Mouse (Mus musculus) naive thymus-derived CD4-positive, alpha-beta T cell, adult 2 months (primary cell): ENCODE measurements at regions not wholly inside any gene's neighbourhood (a gene's known extent, or its start where the extent isn't known, plus 50 kb on each side); places are given as distances from the start of the nearest gene placed in this dataset.
A peak's percentile ranks its signal among the peaks of the same experiment; 100 is the strongest.
"Not testable (repeated sequence)": the region's sequence is repeated elsewhere in the genome, so short reads cannot be mapped to it uniquely, and the experiment has no call there.

ENCODE experiments used
- DNase-seq: peaks from one replicate; pipeline ENCODE4 v3.0.0-alpha.2; 2011; ENCODE audit warnings: low read depth

DNA sequence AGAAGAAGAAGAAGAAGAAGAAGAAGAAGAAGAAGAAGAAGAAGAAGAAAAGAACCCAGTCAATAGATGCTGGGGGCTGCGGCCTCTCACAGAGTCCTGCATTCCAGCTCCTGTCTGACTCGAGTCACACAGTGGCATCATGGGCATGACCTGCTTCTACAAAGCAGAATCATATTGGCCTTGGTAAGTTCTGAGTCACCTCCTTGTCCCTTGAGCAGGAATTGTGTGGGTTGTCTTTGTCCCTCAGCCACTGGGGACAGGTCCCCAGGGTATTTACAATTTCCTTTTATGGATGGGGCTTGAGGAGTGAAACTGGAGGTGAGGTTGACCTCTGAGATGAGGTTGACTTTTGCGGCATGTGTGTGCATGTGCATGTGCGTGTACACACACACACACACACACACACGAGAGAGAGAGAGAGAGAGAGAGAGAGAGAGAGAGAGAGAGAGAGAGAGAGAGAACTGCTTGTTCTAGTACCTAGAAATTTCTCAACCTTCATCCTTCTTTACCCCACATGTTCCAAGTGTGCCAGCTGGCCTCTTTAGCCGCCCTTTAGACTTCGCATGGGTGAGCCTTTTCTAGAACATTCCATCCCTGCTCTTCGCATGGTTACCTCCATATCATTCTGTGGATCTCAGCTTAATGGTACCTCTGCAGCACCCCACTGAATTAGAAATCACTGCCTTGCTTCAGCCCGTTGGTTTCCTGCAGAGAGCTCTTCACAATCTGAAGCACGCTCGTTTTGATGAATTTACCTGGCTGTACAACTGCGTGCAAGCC, 283.2 kb downstream of the 4933412E24Rik start:
- DNase-seq: no peak

DNA sequence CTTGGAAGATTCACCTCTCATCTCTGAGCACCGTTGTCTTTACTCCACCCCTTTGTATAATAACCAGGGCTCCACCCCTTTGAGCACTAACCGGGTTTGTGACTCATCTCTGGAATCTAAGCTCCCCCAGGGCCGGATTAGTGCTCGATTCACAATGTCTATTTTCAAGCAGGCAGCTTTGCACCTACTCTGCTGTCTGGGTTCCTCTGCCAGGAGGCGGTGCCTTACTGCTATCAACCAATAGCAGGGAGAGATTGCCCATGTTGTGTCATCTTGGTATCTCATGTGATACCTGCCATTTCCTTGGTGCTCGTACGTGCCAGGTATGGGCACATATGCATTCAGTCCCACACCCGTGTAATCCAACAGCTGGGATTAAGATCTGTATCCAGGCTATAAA, 285.3 kb downstream of the 4933412E24Rik start:
- peak; percentile 35 for DNase-seq

DNA sequence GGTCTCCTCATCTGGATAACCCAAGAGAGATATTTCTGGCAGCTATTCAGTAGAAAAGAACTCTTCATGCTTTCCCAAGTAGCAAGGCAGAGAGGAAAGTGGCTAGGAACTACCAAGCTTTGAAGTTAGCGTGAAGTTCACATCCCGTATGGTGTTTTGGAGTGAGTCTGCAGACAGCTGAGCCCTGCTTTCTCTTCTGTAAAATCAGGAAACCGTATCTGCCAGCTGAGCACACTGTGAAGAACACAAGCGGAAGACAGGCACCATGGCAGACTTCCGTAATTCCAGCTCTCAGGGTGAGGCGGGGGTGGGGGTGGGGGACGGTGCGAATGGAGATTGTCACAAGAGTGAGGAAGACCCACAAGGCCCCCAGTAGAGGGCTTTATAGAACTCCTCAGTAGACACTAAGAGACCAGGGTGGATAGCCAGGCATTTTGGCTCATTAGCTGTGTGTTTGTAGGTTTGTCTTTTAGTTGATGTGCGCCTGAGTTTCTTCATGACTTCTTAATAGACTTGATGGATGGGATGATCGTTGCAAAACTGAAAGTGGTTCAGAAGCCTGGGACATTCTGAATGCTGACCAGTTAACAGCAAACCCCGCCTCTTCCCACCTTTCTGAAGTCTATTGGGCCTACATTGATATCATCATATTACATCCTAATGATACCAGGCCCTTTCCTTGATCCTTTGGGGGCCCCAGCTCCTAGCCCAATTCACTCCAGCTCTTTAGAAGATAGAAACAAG, 287.4 kb downstream of the 4933412E24Rik start:
- DNase-seq: peak; percentile 24

DNA sequence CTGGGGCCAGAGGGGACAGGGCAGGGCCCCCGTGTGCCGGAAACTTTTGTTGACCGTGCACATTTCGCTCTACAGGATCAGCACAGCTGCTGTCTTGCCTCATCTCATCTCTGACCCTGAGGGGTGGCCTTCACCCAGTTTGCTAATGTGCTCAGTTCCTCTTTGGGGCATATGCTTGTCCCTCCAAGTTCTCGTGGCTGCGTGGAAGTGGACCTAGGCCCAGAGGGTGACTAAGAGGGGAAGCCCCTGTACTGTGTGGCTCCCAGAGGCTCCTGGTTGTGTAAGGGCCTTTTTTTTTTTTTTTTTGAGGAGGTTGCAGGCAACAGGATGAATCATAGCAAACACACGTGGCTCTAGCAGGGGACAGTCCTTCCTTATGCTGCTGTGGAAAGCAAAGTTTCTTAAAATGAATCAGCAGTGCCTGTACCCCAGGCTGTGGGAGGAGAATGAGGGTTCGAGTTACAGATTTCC, 288.2 kb downstream of the 4933412E24Rik start:
- DNase-seq: peak; percentile 13

DNA sequence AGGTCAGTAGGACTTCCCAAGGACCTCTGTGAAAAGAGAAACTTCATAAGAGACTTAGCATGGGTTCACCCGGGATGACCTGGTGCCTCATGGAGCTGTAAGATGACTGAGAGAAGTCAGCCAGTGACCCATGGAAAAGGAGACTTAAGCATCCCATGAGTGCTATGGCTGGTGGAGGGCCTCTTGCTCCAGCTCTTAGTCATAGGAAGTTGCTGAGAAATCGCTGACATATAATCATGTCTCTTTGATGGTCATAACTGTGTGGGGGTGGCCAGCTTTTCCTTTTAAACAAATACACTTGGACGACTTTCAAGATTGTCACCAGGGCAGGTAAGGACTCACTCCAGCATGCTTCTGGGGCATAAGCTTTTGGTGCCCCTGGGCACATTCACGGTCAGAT, 290.5 kb downstream of the 4933412E24Rik start:
- no peak for DNase-seq

DNA sequence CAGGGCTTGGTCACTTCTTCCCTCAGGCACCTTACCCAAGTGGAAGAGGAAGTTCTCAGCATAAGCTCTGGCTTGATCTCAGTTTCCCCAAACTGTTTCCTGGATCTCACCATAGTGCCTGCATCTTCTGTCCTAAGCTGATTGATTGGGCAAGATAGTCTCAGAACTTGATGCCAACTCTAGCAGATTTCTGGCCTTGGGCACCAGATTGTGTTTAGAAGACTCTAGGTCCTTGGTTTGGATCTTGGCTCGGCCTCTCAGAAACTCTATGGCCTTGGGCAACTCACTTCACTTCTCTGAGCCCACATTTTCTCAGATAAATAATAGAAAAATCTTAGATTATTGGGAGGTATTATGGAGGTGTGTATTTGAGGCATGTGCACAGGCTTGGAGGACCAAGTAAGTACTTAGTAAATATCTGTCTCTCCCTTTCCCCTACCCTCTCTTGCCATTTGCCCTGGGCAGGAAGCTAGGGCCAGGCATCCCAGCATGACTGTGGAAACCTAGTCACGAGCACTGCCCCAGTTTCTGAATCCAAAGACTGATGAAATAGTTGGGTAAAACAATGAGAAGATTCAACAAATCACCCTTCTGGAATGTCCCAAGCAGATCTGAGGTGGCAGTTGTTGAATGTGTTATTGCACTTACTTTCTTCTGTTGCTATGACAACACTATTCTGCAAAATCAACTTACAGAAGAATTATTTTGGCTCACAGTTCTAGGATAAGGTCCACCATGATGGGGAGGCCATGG, 293.6 kb downstream of the 4933412E24Rik start:
- no peak for DNase-seq

DNA sequence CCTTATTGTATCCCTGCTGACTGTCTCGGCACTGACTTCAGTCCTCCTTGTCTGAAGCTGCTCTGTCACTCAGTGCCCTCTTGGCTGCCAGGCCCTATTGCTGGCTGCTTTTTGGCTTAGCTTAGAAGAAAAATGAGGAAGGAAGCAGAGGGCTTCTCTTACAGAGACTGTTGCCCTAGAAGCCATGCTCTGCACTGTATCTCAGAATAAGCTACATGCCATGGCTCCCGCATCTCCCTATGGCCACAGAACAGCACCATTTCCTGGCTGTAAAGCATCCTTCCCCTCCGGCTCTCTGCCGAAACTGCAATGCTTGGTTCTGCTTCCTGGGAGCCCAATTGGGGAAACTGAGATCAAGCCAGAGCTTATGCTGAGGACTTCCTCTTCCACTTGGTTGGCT, 295.0 kb downstream of the 4933412E24Rik start:
- DNase-seq: no peak

DNA sequence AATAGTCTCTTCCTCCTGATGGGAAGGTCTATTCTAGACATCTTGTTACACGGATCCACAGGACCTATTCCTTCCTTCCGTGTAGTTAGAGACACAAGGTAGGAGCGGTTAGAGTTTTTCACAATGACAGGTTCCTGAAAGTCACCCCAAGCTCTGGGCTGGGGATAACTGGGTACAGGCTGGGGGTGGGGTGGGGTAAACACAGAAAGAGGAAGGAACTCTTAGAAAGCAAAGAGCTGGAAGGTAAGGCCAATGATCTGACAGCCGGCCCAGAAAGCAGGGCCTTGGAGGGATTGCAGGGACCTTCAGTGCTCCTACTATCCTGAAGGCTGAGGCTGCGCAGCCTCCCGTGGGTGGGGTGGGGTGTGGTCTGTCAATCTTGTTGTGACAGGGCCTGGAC, 295.4 kb downstream of the 4933412E24Rik start:
- no peak for DNase-seq

DNA sequence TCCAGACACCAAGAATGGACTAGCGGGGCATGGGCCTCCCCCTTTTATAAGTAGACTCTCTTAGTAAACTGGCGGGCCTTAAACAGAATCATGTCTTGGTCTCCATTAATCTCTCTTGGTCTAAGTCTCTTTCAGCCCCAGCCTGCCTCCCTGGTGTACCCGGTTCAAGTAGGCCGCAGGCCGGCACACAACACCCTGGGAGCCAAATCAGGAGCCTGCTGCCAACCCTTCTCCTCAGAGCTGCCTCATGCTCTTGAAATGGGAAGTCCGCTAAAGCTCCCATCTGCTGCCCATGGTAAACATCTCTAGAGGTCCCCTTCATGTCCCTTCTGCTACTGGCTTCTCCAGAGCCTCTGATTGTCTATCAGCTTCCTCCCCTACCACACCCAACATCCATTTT, 296.3 kb downstream of the 4933412E24Rik start:
- no peak for DNase-seq

DNA sequence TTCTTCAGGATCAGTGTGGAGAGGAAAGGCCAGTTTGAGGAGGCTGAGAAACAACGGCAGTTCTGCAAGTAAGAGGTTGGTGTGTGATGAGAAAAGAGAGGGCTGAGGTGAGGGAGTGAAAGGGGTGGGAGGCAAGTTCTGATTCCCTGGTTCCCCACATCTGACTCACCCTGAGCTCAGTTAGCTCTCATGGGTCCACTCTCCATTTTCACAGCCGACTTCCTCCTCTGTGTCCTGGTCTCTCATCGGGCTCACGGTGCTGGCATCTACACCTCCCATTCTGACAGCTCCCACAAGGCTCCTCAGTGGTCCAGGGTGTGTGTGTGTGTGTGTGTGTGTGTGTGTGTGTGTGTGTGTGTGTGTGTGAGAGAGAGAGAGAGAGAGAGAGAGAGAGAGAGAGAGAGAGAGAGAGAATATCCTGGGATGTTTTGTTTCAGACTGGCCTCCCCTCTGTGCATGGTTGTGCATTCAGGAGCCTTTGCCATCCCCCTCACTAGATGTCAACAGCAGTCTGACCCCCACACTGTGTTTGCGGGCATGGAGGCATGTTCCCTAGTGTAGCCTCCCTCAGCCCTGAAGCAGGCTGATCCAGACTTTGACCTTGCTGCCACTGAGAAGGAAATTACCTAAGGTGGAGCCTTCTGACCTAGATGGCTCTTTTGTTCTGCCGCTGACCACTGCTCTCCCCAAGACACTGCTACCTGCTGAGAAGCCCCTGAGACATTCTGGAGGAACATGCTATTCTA, 296.9 kb downstream of the 4933412E24Rik start:
- not testable (repeated sequence) for DNase-seq

DNA sequence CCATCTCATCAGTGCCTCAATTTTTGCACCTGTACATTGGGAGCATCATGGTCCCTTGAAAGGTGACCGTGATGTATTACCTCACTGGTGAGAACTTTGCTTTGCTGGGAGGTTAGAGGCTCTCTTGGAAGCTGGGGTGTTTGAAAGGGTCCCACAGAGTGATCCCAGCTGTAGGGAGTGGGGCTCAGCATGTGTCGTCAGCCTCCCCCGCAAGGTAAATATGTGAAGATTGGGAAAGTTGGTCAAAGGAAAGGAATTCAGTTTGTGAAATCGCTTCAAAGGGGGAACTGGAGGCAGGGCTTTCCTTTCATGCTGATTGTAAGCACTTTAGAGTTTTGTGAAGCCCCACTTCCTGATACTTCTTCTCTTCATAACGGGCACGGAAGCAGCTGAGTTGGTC, 299.5 kb downstream of the 4933412E24Rik start:
- no peak for DNase-seq

DNA sequence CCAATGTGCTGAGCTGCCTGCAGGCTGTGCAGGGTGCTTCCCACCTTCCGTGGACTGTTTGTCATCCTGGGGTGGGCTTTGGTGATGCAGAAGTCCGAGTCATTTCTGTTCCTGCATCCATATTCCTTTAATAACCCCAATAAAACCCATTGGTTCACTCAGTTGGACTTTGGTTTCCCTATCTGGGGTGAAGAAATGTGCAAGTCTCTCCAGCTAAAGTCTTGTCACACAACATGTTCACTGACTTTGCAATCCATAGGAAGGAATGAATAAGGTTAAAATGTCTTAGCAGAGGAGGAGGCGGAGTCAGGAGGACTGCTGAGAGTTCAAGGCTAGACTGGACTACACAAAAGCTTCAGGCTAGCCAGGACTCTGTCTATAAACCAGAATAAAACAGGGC, 300.5 kb downstream of the 4933412E24Rik start:
- DNase-seq: no peak

DNA sequence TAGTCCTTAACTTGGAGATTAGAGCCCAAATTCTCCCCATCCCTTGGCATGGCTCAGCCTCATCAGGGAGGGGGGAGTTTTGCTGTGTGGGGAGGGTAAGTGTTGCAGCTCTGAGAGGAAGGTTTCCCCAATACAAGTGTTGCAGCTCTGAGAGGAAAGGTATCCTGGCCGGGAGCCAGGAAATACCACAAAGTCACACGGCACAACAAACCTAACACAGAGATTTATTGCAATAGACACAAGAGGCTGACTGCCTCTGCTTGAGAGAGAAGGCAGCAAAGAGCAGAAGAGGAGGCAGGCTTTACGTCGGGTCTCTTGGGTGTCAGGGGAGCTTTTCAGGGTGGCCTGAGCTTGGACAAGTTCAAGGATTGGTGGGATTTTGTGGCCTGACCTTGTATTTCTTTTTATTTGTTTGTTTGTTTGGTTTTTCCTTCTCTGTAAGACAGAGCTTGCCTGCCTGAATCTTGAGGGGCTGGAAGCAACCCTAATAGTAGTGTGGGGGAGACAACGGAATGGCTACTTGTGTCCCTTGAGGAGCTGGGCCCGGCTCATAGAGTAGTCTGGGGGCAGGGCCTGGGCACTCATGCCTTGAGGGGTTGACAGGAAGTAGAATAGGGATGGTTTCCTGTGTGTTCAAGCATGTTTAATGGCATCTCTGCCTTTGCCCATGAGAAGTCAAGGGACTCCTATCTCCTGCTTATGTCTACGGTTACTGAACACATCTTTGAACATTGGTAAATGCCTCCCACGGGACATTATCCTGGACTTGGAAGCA, 302.3 kb downstream of the 4933412E24Rik start:
- DNase-seq: peak; percentile 67

DNA sequence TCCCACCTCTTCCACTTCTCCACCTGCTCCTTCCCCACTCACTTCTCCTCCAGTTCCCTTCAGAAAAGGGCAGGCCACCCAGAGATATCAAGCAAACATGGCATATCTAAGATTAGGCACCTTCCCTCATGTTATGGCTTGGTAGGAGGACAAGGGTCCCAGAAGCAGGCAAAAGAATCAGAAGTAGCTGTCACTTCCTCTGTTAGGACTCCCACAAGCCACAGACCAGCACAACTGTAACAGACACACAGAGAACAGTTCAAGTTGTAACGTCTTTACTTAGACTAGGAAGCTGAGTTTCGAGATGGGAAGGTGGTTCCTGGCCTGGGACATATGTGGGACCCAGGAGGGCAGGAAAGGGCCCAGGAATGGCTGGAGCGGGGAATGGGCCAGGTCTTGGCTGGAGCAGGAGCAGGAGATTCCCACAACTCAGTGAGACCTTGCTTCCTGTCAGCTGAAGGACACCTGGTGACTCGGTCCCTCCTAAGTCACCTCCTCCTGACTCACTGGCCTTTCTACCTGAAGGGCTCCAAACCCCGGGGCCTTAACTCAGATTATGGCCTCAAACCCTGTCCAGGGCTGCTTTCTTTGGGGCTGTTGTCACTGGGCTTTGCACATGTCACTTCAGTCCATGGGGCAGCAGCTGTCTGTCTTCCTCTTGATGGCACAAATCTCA, 304.2 kb downstream of the 4933412E24Rik start:
- no peak for DNase-seq

DNA sequence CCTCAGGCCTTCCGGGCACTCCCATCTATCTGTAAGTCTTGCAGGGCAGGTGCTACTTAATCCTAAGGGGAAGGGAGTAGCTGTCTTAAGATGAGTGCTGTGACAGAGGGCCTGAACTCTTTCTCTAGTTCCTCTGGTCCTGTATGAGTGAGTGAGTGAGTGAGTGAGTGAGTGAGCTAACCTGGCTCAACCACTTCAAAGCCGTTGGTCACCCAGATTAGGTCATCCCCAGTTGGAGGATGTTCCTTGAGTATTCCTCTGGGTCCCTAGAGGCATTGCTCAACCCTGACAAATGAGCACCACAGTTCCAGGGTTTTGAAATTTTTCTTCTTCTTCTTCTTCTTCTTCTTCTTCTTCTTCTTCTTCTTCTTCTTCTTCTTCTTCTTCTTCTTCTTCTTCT, 306.5 kb downstream of the 4933412E24Rik start:
- no peak for DNase-seq

DNA sequence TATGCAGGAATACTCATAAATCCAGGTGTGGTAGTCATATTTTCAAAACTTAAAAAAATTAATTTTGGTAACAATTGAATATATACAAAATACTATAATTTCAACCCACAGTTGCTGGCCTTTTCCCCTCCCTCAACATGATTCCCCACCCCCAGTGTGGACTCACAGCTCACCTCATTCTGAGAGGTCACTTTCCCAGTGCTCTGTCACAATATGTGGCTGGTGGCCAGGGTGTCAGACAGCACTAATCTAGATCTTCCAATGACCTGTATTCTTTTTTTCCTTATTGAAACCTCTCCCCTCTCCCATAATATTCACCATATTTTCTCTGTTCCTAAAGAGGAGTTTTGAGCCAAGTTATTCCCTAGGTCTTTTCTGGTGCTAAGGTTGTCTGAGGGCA, 308.0 kb downstream of the 4933412E24Rik start:
- no peak for DNase-seq

DNA sequence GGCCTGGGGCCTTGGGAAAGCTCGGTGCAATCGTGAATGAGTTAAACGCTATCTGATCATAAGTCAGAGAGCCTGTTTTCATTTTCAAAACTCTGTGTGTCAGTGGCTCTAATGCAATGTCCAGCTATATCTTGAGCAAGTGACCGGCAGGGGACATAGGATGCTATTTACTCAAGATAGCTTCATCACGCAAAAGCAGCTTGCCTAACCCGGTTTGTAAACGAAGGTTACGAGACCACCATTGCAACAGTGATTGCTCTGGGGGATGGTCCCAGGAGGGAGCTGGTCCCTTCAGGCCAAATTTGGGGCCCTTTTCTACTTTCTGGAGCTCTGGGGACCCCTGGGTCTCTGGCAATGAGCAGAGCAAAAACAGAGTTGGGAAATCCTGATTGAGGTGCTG, 309.3 kb downstream of the 4933412E24Rik start:
- no peak for DNase-seq
